Mouse (Mus musculus): ENCODE data around the gene Dysf. TPM values are rescaled to one million over a fixed set of nuclear protein-coding genes. Genes with fewer than 3 reads are reported as not detected.

The Dysf gene
- polyA plus RNA-seq, 1 experiment from 2014 or later, result 4.4 TPM

GRCm38 (mm10) chr6:84068236-84068635, 59.8 kb downstream of the Dysf start:
- no peaks in the 10 kb centered on the region for H3K36me3 ChIP-seq (ENCODE audit: control insufficient read depth, insufficient read depth, low read length)
- no peak overlapping the region for H3K4me3 ChIP-seq (ENCODE audit: low read depth, low read length)
- no peak overlapping the region for H3K4me2 ChIP-seq (replicated peaks; ENCODE audit: low read depth)
- H3K4me1 ChIP-seq (replicated peaks; ENCODE audit: control insufficient read depth, insufficient read depth), result no peaks in the 10 kb centered on the region
- ATAC-seq (ENCODE audit: low FRiP score, low TSS enrichment) (no peak), DNase-seq (ENCODE audit: low spot score) (no peak)
- H3K9ac ChIP-seq (ENCODE audit: low read length), result no peak overlapping the region
- no peaks in the 10 kb centered on the region for H3K27me3 ChIP-seq (ENCODE audit: control insufficient read depth, insufficient read depth, low read length)
- 82% methylated on average over 5 of the region's 5 CpGs for WGBS
- TF ChIP-seq EP300 (optimal IDR thresholded peaks at IDR 0.05) (no peak), CTCF (IDR thresholded peaks at IDR 0.05; ENCODE audit: low read depth) (no peak)
- no peaks in the 10 kb centered on the region for H3K9me3 ChIP-seq (ENCODE audit: control insufficient read depth, low read length)
- no peak overlapping the region for H3K27ac ChIP-seq (replicated peaks)

- H3K27me3 ChIP-seq (ENCODE audit: control insufficient read depth, insufficient read depth, low read length), result no peaks in the 10 kb centered on the region
- 63% methylated on average over 6 of the region's 6 CpGs for WGBS
- no peak for ATAC-seq (ENCODE audit: low FRiP score, low TSS enrichment)
Measured at GRCm38 (mm10) chr6:84070251-84070650, 61.9 kb downstream of the Dysf start.

GRCm38 (mm10) chr6:84072574-84072973, 64.2 kb downstream of the Dysf start:
- Histone ChIP-seq H3K9ac (ENCODE audit: low read length) (no peak overlapping the region), H3K4me2 (replicated peaks; ENCODE audit: low read depth) (no peak overlapping the region), H3K36me3 (ENCODE audit: control insufficient read depth, insufficient read depth, low read length) (no peaks in the 10 kb centered on the region), H3K4me1 (replicated peaks; ENCODE audit: control insufficient read depth, insufficient read depth) (no peaks in the 10 kb centered on the region), H3K27me3 (ENCODE audit: control insufficient read depth, insufficient read depth, low read length) (no peaks in the 10 kb centered on the region), H3K9me3 (ENCODE audit: control insufficient read depth, low read length) (no peaks in the 10 kb centered on the region), H3K27ac (replicated peaks) (no peak overlapping the region), H3K4me3 (ENCODE audit: low read depth, low read length) (no peak overlapping the region)
- WGBS, result 64% methylated on average over 9 of the region's 9 CpGs
- TF ChIP-seq CTCF (IDR thresholded peaks at IDR 0.05; ENCODE audit: low read depth), result peak; percentile 53
- no peak for TF ChIP-seq EP300 (optimal IDR thresholded peaks at IDR 0.05)
- ATAC-seq (ENCODE audit: low FRiP score, low TSS enrichment) (no peak), DNase-seq (ENCODE audit: low spot score) (no peak)

More at GRCm38 (mm10) chr6:84070251-84070650, 61.9 kb downstream of the Dysf start:
- Histone ChIP-seq H3K4me1 (replicated peaks; ENCODE audit: control insufficient read depth, insufficient read depth) (no peaks in the 10 kb centered on the region), H3K27ac (replicated peaks) (no peak overlapping the region), H3K9ac (ENCODE audit: low read length) (no peak overlapping the region), H3K36me3 (ENCODE audit: control insufficient read depth, insufficient read depth, low read length) (no peaks in the 10 kb centered on the region), H3K4me3 (ENCODE audit: low read depth, low read length) (no peak overlapping the region), H3K4me2 (replicated peaks; ENCODE audit: low read depth) (no peak overlapping the region), H3K9me3 (ENCODE audit: control insufficient read depth, low read length) (no peaks in the 10 kb centered on the region)
- no peak for DNase-seq (ENCODE audit: low spot score)
- TF ChIP-seq CTCF (IDR thresholded peaks at IDR 0.05; ENCODE audit: low read depth), result no peak

- Histone ChIP-seq H3K9me3 (ENCODE audit: control insufficient read depth, low read length) (no peaks in the 10 kb centered on the region), H3K27me3 (ENCODE audit: control insufficient read depth, insufficient read depth, low read length) (no peaks in the 10 kb centered on the region), H3K27ac (replicated peaks) (no peak overlapping the region), H3K36me3 (ENCODE audit: control insufficient read depth, insufficient read depth, low read length) (no peaks in the 10 kb centered on the region), H3K4me1 (replicated peaks; ENCODE audit: control insufficient read depth, insufficient read depth) (no peaks in the 10 kb centered on the region), H3K4me3 (ENCODE audit: low read depth, low read length) (no peak overlapping the region), H3K9ac (ENCODE audit: low read length) (no peak overlapping the region), H3K4me2 (replicated peaks; ENCODE audit: low read depth) (no peak overlapping the region)
- peak; percentile 69 for TF ChIP-seq CTCF (IDR thresholded peaks at IDR 0.05; ENCODE audit: low read depth)
- no peak for TF ChIP-seq EP300 (optimal IDR thresholded peaks at IDR 0.05)
- 31% methylated on average over 1 of the region's 1 CpGs for WGBS
- no peak for ATAC-seq (ENCODE audit: low FRiP score, low TSS enrichment)
- DNase-seq (ENCODE audit: low spot score), result no peak
Measured at GRCm38 (mm10) chr6:84078172-84078571, 69.8 kb downstream of the Dysf start.

- Histone ChIP-seq H3K27me3 (ENCODE audit: control insufficient read depth, insufficient read depth, low read length) (no peaks in the 10 kb centered on the region), H3K9me3 (ENCODE audit: control insufficient read depth, low read length) (no peaks in the 10 kb centered on the region), H3K4me3 (ENCODE audit: low read depth, low read length) (no peak overlapping the region), H3K36me3 (ENCODE audit: control insufficient read depth, insufficient read depth, low read length) (no peaks in the 10 kb centered on the region), H3K9ac (ENCODE audit: low read length) (no peak overlapping the region), H3K27ac (replicated peaks) (no peak overlapping the region), H3K4me2 (replicated peaks; ENCODE audit: low read depth) (no peak overlapping the region), H3K4me1 (replicated peaks; ENCODE audit: control insufficient read depth, insufficient read depth) (no peaks in the 10 kb centered on the region)
- ATAC-seq (ENCODE audit: low FRiP score, low TSS enrichment) (no peak), DNase-seq (ENCODE audit: low spot score) (no peak)
- WGBS, result 84% methylated on average over 3 of the region's 3 CpGs
- TF ChIP-seq EP300 (optimal IDR thresholded peaks at IDR 0.05) (no peak), CTCF (IDR thresholded peaks at IDR 0.05; ENCODE audit: low read depth) (no peak)
Measured at GRCm38 (mm10) chr6:84080631-84081030, 72.2 kb downstream of the Dysf start.

GRCm38 (mm10) chr6:84084757-84085156, 76.4 kb downstream of the Dysf start:
- H3K9me3 ChIP-seq (ENCODE audit: control insufficient read depth, low read length), result no peaks in the 10 kb centered on the region
- 58% methylated on average over 10 of the region's 10 CpGs for WGBS
- DNase-seq (ENCODE audit: low spot score) (no peak), ATAC-seq (ENCODE audit: low FRiP score, low TSS enrichment) (no peak)
- no peak overlapping the region for H3K27ac ChIP-seq (replicated peaks)
- H3K4me2 ChIP-seq (replicated peaks; ENCODE audit: low read depth), result no peak overlapping the region
- H3K4me1 ChIP-seq (replicated peaks; ENCODE audit: control insufficient read depth, insufficient read depth), result no peaks in the 10 kb centered on the region
- no peaks in the 10 kb centered on the region for H3K27me3 ChIP-seq (ENCODE audit: control insufficient read depth, insufficient read depth, low read length)
- TF ChIP-seq EP300 (optimal IDR thresholded peaks at IDR 0.05) (no peak), CTCF (IDR thresholded peaks at IDR 0.05; ENCODE audit: low read depth) (no peak)
- no peaks in the 10 kb centered on the region for H3K36me3 ChIP-seq (ENCODE audit: control insufficient read depth, insufficient read depth, low read length)
- no peak overlapping the region for H3K9ac ChIP-seq (ENCODE audit: low read length)
- H3K4me3 ChIP-seq (ENCODE audit: low read depth, low read length), result no peak overlapping the region

All from stomach, postnatal 0 days (tissue).